Mouse (Mus musculus): ENCODE results near the gene Doc2a. TPM values are rescaled to one million over a fixed set of nuclear protein-coding genes. Genes with fewer than 3 reads are reported as not detected.
A peak's percentile ranks its signal among the peaks of the same experiment; 100 is the strongest.
"Not testable (repeated sequence)": the region's sequence is repeated elsewhere in the genome, so short reads cannot be mapped to it uniquely, and the experiment has no call there.

Doc2a gene
- total and polyA plus RNA-seq, 2 experiments from 2014 or later = 31.5 to 148 TPM

DNA sequence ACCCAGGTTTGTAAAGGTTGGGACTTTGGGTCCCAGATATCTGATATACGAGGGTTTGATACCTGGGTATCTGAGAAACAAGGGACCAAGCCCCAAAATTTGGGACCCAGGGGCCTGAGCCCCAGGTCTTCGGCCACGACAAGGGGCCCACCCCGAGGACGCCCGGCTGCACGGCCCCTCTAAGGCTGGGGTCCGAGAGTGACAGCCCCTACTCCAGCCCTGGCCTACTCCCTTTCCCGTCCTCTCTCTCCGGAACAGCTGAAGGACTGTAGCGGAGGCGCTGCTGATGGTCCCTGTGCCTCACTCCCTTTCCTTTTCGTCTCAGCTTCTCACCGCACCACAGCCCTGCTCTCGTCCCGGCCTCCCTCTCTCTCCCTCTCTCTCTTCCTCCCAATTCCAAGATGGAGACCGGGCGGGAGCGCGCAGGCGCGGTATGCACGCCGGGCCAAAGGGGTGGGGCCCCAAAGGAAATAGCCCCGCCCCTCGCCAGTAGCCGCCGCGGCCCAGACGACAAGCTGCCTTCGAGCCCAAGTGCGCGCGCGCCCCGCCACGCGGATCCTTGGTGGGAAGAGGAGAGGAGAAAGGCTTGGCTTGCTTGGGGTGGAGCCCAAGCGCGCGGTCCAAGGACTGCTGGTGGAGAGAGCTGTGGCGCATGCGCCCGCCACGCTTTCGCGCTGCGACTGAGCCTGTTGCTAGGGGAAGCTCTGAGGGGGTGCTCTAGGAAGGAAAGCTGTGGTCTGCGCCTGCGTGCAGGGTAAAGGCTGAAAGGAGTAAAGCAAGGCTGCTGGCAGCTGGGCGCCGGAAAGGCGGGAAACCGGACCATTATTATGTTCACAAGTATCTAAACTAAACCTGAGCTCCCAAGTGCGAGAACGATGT is 37.3 kb downstream of the Doc2a start, which contains the start of gene Taok2:
Gene Taok2, minus strand, starts transcription at position 418 of the 879 bp plus-strand sequence.
- H3K27me3 ChIP-seq (ENCODE audit: insufficient read depth, low read length) = no peaks in the 10 kb centered on the region
- DNase-seq (peak; percentile 99), ATAC-seq (peak; percentile 98)
- under 1% methylated on average over 56 of the region's 56 CpGs for WGBS
- peak within 1 kb of the TSS; percentile 97 for H3K27ac ChIP-seq (ENCODE audit: low read depth, low read length)
- peak within 1 kb of the TSS; percentile 98 for H3K4me2 ChIP-seq (ENCODE audit: low read depth)
- peak within 1 kb of the TSS; percentile 96 for H3K9ac ChIP-seq
- peaks cover 11% of the 10 kb centered on the region for H3K36me3 ChIP-seq (ENCODE audit: insufficient read depth)
- H3K4me3 ChIP-seq (ENCODE audit: low read depth, low read length) = peak within 1 kb of the TSS; percentile 81
- 0 out of 2 replicates have a peak, but pooled peaks have one; percentile 25 for TF ChIP-seq CTCF (IDR thresholded peaks at IDR 0.05; ENCODE audit: low read depth)
- peaks cover 26% of the 10 kb centered on the region for H3K4me1 ChIP-seq (ENCODE audit: insufficient read depth)
- no peaks in the 10 kb centered on the region for H3K9me3 ChIP-seq (ENCODE audit: low read length)

DNA sequence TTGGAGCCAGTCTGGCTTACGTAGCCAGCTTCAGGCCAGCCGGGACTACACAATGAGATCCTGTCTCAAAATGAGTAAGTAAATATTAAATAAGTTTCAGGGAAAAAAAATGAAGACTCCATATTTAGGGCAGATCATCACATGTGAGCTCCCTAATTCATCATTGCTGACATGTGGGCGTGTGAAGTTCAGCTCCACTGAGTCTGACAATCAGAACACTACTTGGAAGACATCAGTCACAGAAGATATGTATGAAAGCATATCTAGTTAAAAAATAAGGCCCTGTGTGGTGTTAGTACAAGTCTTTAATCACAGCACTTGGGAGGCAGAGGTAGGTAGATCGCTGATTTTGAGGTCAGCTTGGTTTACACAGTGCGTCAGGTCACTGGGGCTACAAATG is 40.1 kb downstream of the Doc2a start:
- no peak for TF ChIP-seq CTCF (IDR thresholded peaks at IDR 0.05; ENCODE audit: low read depth)
- WGBS = 93% methylated on average over 5 of the region's 5 CpGs
- H3K4me2 ChIP-seq (ENCODE audit: low read depth) = no peak overlapping the region
- DNase-seq = no peak
- peaks cover 13% of the 10 kb centered on the region for H3K4me1 ChIP-seq (ENCODE audit: insufficient read depth)
- H3K4me3 ChIP-seq (ENCODE audit: low read depth, low read length) = no peak overlapping the region
- H3K9ac ChIP-seq = no peak overlapping the region
- no peaks in the 10 kb centered on the region for H3K9me3 ChIP-seq (ENCODE audit: low read length)
- H3K27ac ChIP-seq (ENCODE audit: low read depth, low read length) = no peak overlapping the region
- H3K36me3 ChIP-seq (ENCODE audit: insufficient read depth) = 0 out of 2 replicates have a peak, but pooled peaks cover 8% of the 10 kb centered on the region
- no peak for ATAC-seq
- no peaks in the 10 kb centered on the region for H3K27me3 ChIP-seq (ENCODE audit: insufficient read depth, low read length)

DNA sequence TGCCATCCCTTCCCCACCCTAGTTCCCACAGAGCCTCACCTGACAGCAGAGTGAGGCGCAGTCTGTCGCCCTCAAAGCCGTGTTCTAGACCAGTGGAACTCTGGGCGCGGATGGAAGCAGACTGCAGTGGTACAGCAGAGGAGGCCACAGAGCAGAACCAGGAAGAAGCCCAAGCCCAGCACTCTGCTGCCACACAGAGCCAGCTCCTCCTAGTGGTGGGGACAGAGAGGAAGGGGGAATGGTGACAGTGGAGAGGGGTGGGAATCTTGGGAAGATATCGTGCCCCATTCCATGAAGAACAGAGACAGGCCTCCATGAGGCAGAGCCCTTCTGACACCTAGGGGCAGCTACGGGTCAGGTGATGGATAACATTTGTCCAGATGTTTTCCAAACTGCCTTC is 41.6 kb downstream of the Doc2a start:
- Histone ChIP-seq H3K27me3 (ENCODE audit: insufficient read depth, low read length) (no peaks in the 10 kb centered on the region), H3K9ac (no peak overlapping the region), H3K9me3 (ENCODE audit: low read length) (no peaks in the 10 kb centered on the region), H3K4me1 (ENCODE audit: insufficient read depth) (0 out of 2 replicates have a peak, but pooled peaks cover 2% of the 10 kb centered on the region), H3K36me3 (ENCODE audit: insufficient read depth) (0 out of 2 replicates have a peak, but pooled peaks cover 8% of the 10 kb centered on the region), H3K27ac (ENCODE audit: low read depth, low read length) (no peak overlapping the region), H3K4me2 (ENCODE audit: low read depth) (no peak overlapping the region), H3K4me3 (ENCODE audit: low read depth, low read length) (no peak overlapping the region)
- DNase-seq (no peak), ATAC-seq (no peak)
- peak; percentile 45 for TF ChIP-seq CTCF (IDR thresholded peaks at IDR 0.05; ENCODE audit: low read depth)
- WGBS = 54% methylated on average over 7 of the region's 7 CpGs

- Histone ChIP-seq H3K9ac (no peak overlapping the region), H3K4me3 (ENCODE audit: low read depth, low read length) (no peak overlapping the region), H3K27me3 (ENCODE audit: insufficient read depth, low read length) (no peaks in the 10 kb centered on the region), H3K36me3 (ENCODE audit: insufficient read depth) (no peaks in the 10 kb centered on the region), H3K27ac (ENCODE audit: low read depth, low read length) (no peak overlapping the region), H3K4me2 (ENCODE audit: low read depth) (0 out of 2 replicates have a peak overlapping the region, but pooled peaks have one; percentile 83), H3K4me1 (ENCODE audit: insufficient read depth) (peaks cover 11% of the 10 kb centered on the region), H3K9me3 (ENCODE audit: low read length) (no peaks in the 10 kb centered on the region)
- ATAC-seq = no peak
- TF ChIP-seq CTCF (IDR thresholded peaks at IDR 0.05; ENCODE audit: low read depth) = no peak
- DNase-seq = no peak
- 87% methylated on average over 5 of the region's 5 CpGs for WGBS
Observed at GRCm38 (mm10) chr7:126896912-126897311, 49.7 kb downstream of the Doc2a start.

- Histone ChIP-seq H3K4me3 (ENCODE audit: low read depth, low read length) (peak overlapping the region; percentile 71), H3K27ac (ENCODE audit: low read depth, low read length) (peak overlapping the region; percentile 88), H3K27me3 (ENCODE audit: insufficient read depth, low read length) (no peaks in the 10 kb centered on the region), H3K4me2 (ENCODE audit: low read depth) (peak overlapping the region; percentile 83), H3K4me1 (ENCODE audit: insufficient read depth) (peaks cover 11% of the 10 kb centered on the region), H3K36me3 (ENCODE audit: insufficient read depth) (no peaks in the 10 kb centered on the region), H3K9ac (peak overlapping the region; percentile 88), H3K9me3 (ENCODE audit: low read length) (no peaks in the 10 kb centered on the region)
- ATAC-seq (no peak; the same call in 1 of the 2 replicates), DNase-seq (no peak)
- TF ChIP-seq CTCF (IDR thresholded peaks at IDR 0.05; ENCODE audit: low read depth) = no peak
- WGBS = 19% methylated on average over 16 of the region's 16 CpGs
Observed at GRCm38 (mm10) chr7:126897390-126898101, 50.3 kb downstream of the Doc2a start.

DNA sequence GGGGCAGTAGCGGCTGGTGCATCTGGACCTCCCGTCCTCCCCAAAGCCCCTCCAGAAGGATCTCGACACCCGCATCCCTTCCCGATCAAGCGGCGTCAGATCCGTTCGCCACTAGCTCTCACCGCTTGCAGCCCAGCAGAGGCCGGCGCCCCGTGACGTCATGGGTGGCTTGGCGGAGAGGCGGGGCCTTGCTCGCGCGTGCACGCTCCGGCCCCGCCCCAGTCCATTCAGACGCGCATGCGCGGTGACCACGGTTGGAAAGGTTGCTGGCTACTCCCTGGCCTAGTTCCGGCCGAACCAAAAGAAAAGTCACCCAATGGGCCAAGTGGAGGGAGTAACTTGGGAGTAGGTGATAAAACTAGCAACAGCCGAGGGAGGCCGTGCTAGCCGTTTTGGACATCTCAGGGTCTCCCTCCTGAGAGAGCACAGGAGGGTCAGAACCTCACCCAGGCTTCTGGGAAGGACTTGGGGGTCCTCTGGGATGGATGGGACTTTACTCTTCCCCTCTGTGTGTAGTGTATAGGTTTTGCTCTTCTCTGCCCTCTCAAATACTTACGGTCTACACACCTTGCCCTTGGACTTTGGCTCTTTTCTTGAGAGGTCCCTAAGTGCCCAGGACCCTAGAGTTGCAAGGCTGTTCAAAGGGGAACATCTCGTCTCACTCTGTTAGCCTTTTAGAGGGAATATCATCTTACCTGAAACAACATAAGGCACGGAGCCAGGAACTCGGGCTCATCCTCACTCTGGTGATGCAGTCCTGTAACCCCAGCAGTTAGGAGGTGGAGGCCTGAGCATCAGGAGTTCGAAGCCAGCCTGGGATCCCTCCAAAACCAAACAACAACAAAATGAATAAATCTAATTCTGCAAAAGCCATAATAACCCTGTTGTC is 51.1 kb downstream of the Doc2a start:
- H3K27ac ChIP-seq (ENCODE audit: low read depth, low read length) = peak overlapping the region; percentile 88
- H3K9me3 ChIP-seq (ENCODE audit: low read length) = no peaks in the 10 kb centered on the region
- peaks cover 11% of the 10 kb centered on the region for H3K4me1 ChIP-seq (ENCODE audit: insufficient read depth)
- DNase-seq (peak; percentile 96), ATAC-seq (peak; percentile 96)
- H3K27me3 ChIP-seq (ENCODE audit: insufficient read depth, low read length) = no peaks in the 10 kb centered on the region
- no peaks in the 10 kb centered on the region for H3K36me3 ChIP-seq (ENCODE audit: insufficient read depth)
- 13% methylated on average over 37 of the region's 37 CpGs for WGBS
- H3K9ac ChIP-seq = peak overlapping the region; percentile 88
- H3K4me3 ChIP-seq (ENCODE audit: low read depth, low read length) = peak overlapping the region; percentile 71
- no peak for TF ChIP-seq CTCF (IDR thresholded peaks at IDR 0.05; ENCODE audit: low read depth)
- peak overlapping the region; percentile 83 for H3K4me2 ChIP-seq (ENCODE audit: low read depth)

GRCm38 (mm10) chr7:126899781-126900180 is 52.6 kb downstream of the Doc2a start:
- not testable (repeated sequence) for ATAC-seq; H3K9me3 ChIP-seq (ENCODE audit: low read length); H3K36me3 ChIP-seq (ENCODE audit: insufficient read depth); DNase-seq; H3K4me2 ChIP-seq (ENCODE audit: low read depth); H3K27me3 ChIP-seq (ENCODE audit: insufficient read depth, low read length); H3K9ac ChIP-seq; H3K27ac ChIP-seq (ENCODE audit: low read depth, low read length); H3K4me3 ChIP-seq (ENCODE audit: low read depth, low read length)
- peaks cover 11% of the 10 kb centered on the region for H3K4me1 ChIP-seq (ENCODE audit: insufficient read depth)
- WGBS = 95% methylated on average over 7 of the region's 9 CpGs

Data from forebrain, postnatal 0 days (tissue).